Mouse (Mus musculus) testis, adult 2 months (tissue): ENCODE data around the gene Ano10. TPM values are rescaled to one million over a fixed set of nuclear protein-coding genes. Genes with fewer than 3 reads are reported as not detected.

Experiments
- H3K27ac ChIP-seq: fragments of 200-500 bp; 2 replicates; pipeline ENCODE4 v1.5.1; 2012; ENCODE audit warnings: low read depth, low read length; ENCODE audit not compliant: control insufficient read depth, insufficient read depth
- H3K27me3 ChIP-seq: fragments of 200-500 bp; 2 replicates; pipeline ENCODE4 v1.6.1; 2012; ENCODE audit warnings: mild to moderate bottlenecking, low read length, moderate library complexity; ENCODE audit not compliant: control insufficient read depth, insufficient read depth
- H3K36me3 ChIP-seq: fragments of 200-500 bp; 2 replicates; pipeline ENCODE4 v1.6.1; 2012; ENCODE audit warnings: mild to moderate bottlenecking, low read length; ENCODE audit not compliant: control insufficient read depth, insufficient read depth
- H3K4me1 ChIP-seq: fragments of 200-500 bp; 2 replicates; pipeline ENCODE4 v1.6.1; 2012; ENCODE audit warnings: low read length; ENCODE audit not compliant: control insufficient read depth, insufficient read depth
- H3K4me3 ChIP-seq: fragments of 200-500 bp; 2 replicates; pipeline ENCODE4 v1.5.1; 2012; ENCODE audit warnings: low read depth, mild to moderate bottlenecking, low read length, moderate library complexity, mixed read lengths; ENCODE audit not compliant: control insufficient read depth
- CTCF ChIP-seq: fragments of 200-500 bp; IDR thresholded peaks from 2 replicates; pipeline ENCODE4 v1.5.1; 2012; ENCODE audit warnings: low read depth, mild to moderate bottlenecking, inconsistent platforms, low read length, moderate library complexity; ENCODE audit not compliant: control insufficient read depth, insufficient read depth, insufficient replicate concordance
- POLR2A ChIP-seq: fragments of 200-500 bp; IDR thresholded peaks from 2 replicates; pipeline ENCODE4 v1.6.1; 2012; ENCODE audit warnings: low read depth, mild to moderate bottlenecking, inconsistent platforms, low read length, moderate library complexity; ENCODE audit not compliant: control insufficient read depth
- polyA plus RNA-seq: library from polyadenylated mRNA; depleted of rRNA; stranded (reverse); fragments of >200 nt; gene quantifications from 2 replicates; pipeline ENCODE4 v1.2.3, GENCODE M21; 2012

The Ano10 gene
- polyA plus RNA-seq, 1 experiment = 53.8 TPM

GRCm38 (mm10) chr9:122290192-122290591 is 4.0 kb downstream of the Ano10 start:
- no peak overlapping the region for H3K27ac ChIP-seq
- TF ChIP-seq CTCF = no peak
- no peak for TF ChIP-seq POLR2A
- H3K27me3 ChIP-seq = no peaks in the 10 kb centered on the region
- no peaks in the 10 kb centered on the region for H3K36me3 ChIP-seq
- peaks cover 4% of the 10 kb centered on the region for H3K4me1 ChIP-seq
- H3K4me3 ChIP-seq = no peak overlapping the region

DNA sequence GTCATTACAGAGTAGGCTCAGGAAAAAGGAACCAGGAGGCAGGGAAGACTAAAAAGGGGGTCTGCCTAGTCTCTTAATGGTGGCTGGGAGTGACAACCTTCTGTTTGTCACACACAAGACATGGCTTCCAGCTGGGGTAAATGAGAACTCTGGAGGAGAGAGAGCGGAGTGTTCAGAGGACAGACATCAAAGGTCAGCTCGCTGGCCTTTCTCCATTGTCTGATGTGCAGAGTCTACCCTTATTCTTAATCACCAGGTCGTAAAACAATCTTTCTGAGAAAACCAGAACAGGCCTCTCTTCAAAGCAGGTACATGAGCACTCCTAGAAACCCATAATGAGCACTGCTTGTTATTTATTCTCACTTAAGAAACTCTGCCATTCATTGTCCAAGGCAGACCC is 5.8 kb downstream of the Ano10 start:
- no peaks in the 10 kb centered on the region for H3K27me3 ChIP-seq
- H3K36me3 ChIP-seq = no peaks in the 10 kb centered on the region
- TF ChIP-seq CTCF (no peak), POLR2A (no peak)
- H3K27ac ChIP-seq = no peak overlapping the region
- no peaks in the 10 kb centered on the region for H3K4me1 ChIP-seq
- H3K4me3 ChIP-seq = no peak overlapping the region

DNA sequence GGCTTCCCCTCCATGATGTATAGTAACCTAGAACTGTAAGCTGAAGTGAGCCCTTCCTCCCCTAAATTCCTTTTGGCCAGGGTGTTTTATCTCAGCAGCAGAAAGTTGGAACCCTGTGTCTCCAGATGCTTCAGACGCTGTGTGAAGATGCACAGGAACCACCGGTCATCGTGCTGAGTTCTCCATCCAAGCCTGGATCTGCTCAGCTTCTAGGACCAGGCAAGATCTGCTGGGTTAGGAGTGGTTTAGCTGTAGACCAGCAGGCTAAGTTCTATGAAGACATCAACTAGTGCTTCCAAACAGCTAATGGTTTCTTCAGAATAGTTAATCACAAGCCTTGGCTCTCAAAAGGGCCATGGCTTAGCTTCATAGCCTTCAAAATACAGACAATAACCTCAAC is 6.7 kb downstream of the Ano10 start:
- no peaks in the 10 kb centered on the region for H3K4me1 ChIP-seq
- no peaks in the 10 kb centered on the region for H3K27me3 ChIP-seq
- H3K27ac ChIP-seq = no peak overlapping the region
- TF ChIP-seq CTCF = no peak
- no peak for TF ChIP-seq POLR2A
- no peak overlapping the region for H3K4me3 ChIP-seq
- H3K36me3 ChIP-seq = no peaks in the 10 kb centered on the region

DNA sequence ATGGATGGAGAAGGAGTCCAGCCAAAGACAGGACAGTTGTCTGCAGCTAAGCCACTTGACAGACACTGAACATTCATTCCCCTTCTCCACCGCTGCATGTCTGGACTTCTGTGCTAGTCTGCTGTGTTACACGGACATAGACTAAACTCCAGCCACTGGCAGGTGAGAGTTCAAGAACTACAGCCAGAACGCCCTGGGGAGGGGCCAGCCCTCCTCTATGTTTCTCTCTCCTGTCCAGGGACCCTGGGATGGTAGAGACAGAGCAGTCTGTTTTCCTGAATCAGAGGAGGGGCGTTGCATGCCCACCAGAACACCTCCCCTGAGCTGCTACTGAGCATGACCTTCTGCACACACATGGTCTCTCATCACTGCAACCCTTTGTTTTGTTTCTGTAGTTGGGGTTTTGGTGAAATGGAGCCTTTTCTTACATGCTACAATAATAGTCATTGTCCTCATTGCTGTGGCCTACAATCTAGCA is 8.4 kb downstream of the Ano10 start:
- Histone ChIP-seq H3K36me3 (no peaks in the 10 kb centered on the region), H3K4me3 (no peak overlapping the region), H3K27ac (no peak overlapping the region), H3K27me3 (no peaks in the 10 kb centered on the region), H3K4me1 (no peaks in the 10 kb centered on the region)
- TF ChIP-seq CTCF (no peak), POLR2A (no peak)

DNA sequence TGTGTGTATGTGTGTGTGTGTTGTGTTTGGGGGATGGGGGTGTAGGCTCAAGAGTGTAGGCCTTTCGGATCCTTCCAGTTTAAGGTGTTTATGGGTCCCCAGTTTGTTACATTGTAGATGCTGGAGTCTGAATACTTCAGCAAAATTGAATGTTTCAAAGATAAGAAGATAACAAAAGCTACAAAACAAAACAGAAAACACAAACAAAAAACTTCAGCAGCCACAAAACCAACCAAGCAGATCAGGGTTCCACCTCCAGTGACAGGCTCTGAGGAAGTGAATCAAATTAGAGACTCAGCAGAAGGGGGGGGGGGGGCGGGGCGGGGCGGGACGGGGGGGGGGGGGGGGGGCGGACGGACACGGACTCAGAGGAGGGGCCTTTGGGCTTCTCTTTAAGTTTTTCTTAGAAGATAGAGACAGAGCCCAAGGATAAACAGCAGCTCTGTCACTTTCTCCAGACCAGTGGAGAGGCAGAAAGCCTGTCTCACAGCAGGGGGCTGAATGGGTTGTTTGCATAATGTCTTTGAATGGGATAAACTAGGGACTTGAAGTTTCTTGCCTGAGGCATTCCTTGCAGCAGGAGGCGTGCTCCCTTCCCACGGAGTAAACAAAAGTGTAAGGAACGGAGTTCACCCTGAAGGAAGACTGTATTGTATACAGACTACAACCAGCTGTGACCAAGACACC is 8.9 kb downstream of the Ano10 start:
- TF ChIP-seq CTCF (no peak), POLR2A (no peak)
- no peaks in the 10 kb centered on the region for H3K4me1 ChIP-seq
- H3K36me3 ChIP-seq = no peaks in the 10 kb centered on the region
- no peak overlapping the region for H3K4me3 ChIP-seq
- no peak overlapping the region for H3K27ac ChIP-seq
- no peaks in the 10 kb centered on the region for H3K27me3 ChIP-seq

DNA sequence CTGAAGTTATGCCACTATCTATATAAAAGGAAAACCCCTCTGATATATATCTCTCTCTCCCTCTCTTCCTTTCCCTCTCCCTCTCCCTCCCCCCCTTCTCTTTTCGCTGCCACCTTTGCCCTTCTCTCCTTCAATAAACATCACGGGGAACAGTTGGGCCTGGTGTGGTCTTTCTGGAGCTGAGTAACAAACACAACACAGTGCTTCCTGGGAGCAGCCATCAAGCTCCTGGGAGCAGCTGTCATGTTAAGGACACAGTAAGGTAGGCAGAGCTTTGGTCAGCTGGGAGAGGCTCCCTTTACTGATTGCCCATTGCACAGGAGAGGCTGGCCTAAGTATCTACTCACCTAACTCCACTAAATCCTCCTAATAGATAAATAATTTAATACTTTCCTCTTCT is 9.5 kb downstream of the Ano10 start:
- Histone ChIP-seq H3K36me3 (no peaks in the 10 kb centered on the region), H3K4me1 (no peaks in the 10 kb centered on the region), H3K4me3 (no peak overlapping the region), H3K27me3 (no peaks in the 10 kb centered on the region), H3K27ac (no peak overlapping the region)
- TF ChIP-seq CTCF (no peak), POLR2A (no peak)

DNA sequence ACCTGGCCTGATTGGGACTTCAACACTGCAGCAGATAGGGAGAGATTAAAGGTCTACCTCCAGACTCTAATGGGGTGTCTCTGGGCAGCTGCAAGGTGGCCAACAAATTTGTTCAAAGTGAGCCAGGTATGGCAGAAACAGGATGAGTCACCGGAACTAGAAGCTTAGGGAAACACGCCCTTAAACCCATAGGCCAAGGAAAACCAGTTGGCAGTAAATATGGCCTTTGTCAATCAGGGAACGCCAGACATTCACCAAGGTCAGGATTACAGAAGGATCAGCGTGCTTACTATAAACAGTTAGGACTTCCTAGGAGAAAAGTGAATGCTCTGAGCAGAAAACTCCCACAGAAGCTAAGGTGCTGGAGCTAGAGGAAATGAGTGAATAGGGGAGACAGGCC is 13.2 kb downstream of the Ano10 start:
- no peak overlapping the region for H3K27ac ChIP-seq
- TF ChIP-seq CTCF (no peak), POLR2A (no peak)
- no peaks in the 10 kb centered on the region for H3K4me1 ChIP-seq
- no peaks in the 10 kb centered on the region for H3K27me3 ChIP-seq
- H3K4me3 ChIP-seq = no peak overlapping the region
- H3K36me3 ChIP-seq = no peaks in the 10 kb centered on the region
